In genomic region chr1:172309699-172310398, GRCm38 (mm10) we compare ENCODE assay signal across 8 mouse cellular contexts. TPM values are rescaled to one million over a fixed set of nuclear protein-coding genes. Genes with fewer than 3 reads are reported as not detected.
A peak's percentile ranks its signal among the peaks of the same experiment; 100 is the strongest.
DNase-seq lines count a peak whose midpoint lies in the region; ATAC-seq lines count a peak whose summit lies in the region.

No protein-coding gene starts in this region.

- H3K27me3 ChIP-seq in intestine, embryonic 14.5 days (replicated peaks; ENCODE audit: control insufficient read depth, insufficient read depth, low read length), result no peaks in the 10 kb centered on the region

- 3% methylated on average over 14 of the region's 14 CpGs for WGBS in intestine, embryonic 14.5 days

- 0 out of 2 replicates have a peak overlapping the region, but pooled peaks have one; percentile 12 for H3K4me3 ChIP-seq in intestine, embryonic 14.5 days (ENCODE audit: low read depth, low read length)

- H3K27ac ChIP-seq in intestine, embryonic 14.5 days (ENCODE audit: low read depth), result peak overlapping the region; percentile 57

- no peaks in the 10 kb centered on the region for H3K9me3 ChIP-seq in intestine, embryonic 14.5 days (ENCODE audit: control insufficient read depth, low read length)

- peak overlapping the region; percentile 28 for H3K9ac ChIP-seq in intestine, embryonic 14.5 days (ENCODE audit: low read length)

- H3K4me1 ChIP-seq in intestine, embryonic 14.5 days (replicated peaks; ENCODE audit: control insufficient read depth, insufficient read depth, low read length), result peaks cover 16% of the 10 kb centered on the region

- ATAC-seq in intestine, embryonic 14.5 days (replicated peaks; ENCODE audit: low FRiP score, low TSS enrichment, low read depth), result peak; percentile 65
- ATAC-seq in megakaryocyte progenitor cell, adult 5-6 weeks (replicated peaks; ENCODE audit: poor library complexity), result peak; percentile 49

- intact Hi-C loops in left cerebral cortex, postnatal 10 days (cut with DNase I), result loop anchor here (2.0 to 5.0 kb wide), 4 partner anchors 103 to 263 kb away; partner anchors contain the start of genes Dcaf8 and Pea15a

- H3K36me3 ChIP-seq in intestine, embryonic 14.5 days (ENCODE audit: control insufficient read depth, insufficient read depth, low read length), result no peaks in the 10 kb centered on the region

- peak; percentile 90 for DNase-seq in adrenal gland, adult 2 months
- DNase-seq in embryo, embryonic 11 days, result peak; percentile 96
- peak; percentile 83 for DNase-seq in gastrocnemius, postnatal 25 days
- peak; percentile 98 for DNase-seq in intestine, embryonic 14.5 days (ENCODE audit: low spot score)
- DNase-seq in left cerebral cortex, postnatal 10 days (ENCODE audit: extremely low spot score in 1 of 2, low spot score in 2 of 2), result peak; percentile 93
- DNase-seq in right cerebral cortex, postnatal 14 days, result peak; percentile 93
- DNase-seq in urinary bladder, postnatal 25 days (ENCODE audit: low spot score), result peak; percentile 91

- peak overlapping the region; percentile 51 for H3K4me2 ChIP-seq in intestine, embryonic 14.5 days (ENCODE audit: low read length)

RNA-seq across cellular contexts. Expression of gene Atp1a2, which starts 12.0 kb away (rescaled TPM):
- 100 to 1,000 TPM; 126 to 247 TPM for total RNA-seq in adrenal gland, adult 2 months (2021)
- polyA plus RNA-seq in adrenal gland, adult 2 months (2012; rRNA removed), result 57.3 and 85.0 TPM in 2 replicates
- 1,000 to 10,000 TPM; 1,026 to 1,397 TPM for total RNA-seq in gastrocnemius, postnatal 25 days (2021)
- 1.6 and 1.7 TPM in 2 replicates for polyA plus RNA-seq in intestine, embryonic 14.5 days (2014; fragmentation: Nextera tagmentation; extraction: Ambion mirVana)
- 100 to 1,000 TPM; 393 to 413 TPM for total RNA-seq in left cerebral cortex, postnatal 10 days (2021)
- not detected in 2 replicates for total RNA-seq in megakaryocyte progenitor cell, adult 5-6 weeks (2015)
- not detected in 2 replicates for total RNA-seq in megakaryocyte progenitor cell, adult 5-6 weeks (2017)

RNA-seq across cellular contexts. Expression of gene Kcnj9, which starts 19.3 kb away (rescaled TPM):
- under 1 TPM; 0.09 to 0.17 TPM for total RNA-seq in adrenal gland, adult 2 months (2021)
- polyA plus RNA-seq in adrenal gland, adult 2 months (2012; rRNA removed), result 0.67 and 0.85 TPM in 2 replicates
- total RNA-seq in gastrocnemius, postnatal 25 days (2021), result not detected
- 0.04 TPM in 1 of 2 replicates, not detected in the other for polyA plus RNA-seq in intestine, embryonic 14.5 days (2014; fragmentation: Nextera tagmentation; extraction: Ambion mirVana)
- 10 to 100 TPM; 77.8 to 84.5 TPM for total RNA-seq in left cerebral cortex, postnatal 10 days (2021)
- not detected in 2 replicates for total RNA-seq in megakaryocyte progenitor cell, adult 5-6 weeks (2015)
- not detected in 2 replicates for total RNA-seq in megakaryocyte progenitor cell, adult 5-6 weeks (2017)

RNA-seq across cellular contexts. Expression of gene Kcnj10, which starts 31.2 kb away (rescaled TPM):
- total RNA-seq in adrenal gland, adult 2 months (2021), result 1 to 10 TPM; 1.0 to 1.1 TPM
- 0.99 and 1.1 TPM in 2 replicates for polyA plus RNA-seq in adrenal gland, adult 2 months (2012; rRNA removed)
- under 1 TPM; 0.08 to 0.13 TPM for total RNA-seq in gastrocnemius, postnatal 25 days (2021)
- 0.07 and 0.09 TPM in 2 replicates for polyA plus RNA-seq in intestine, embryonic 14.5 days (2014; fragmentation: Nextera tagmentation; extraction: Ambion mirVana)
- 10 to 100 TPM; 68.5 to 69.3 TPM for total RNA-seq in left cerebral cortex, postnatal 10 days (2021)
- total RNA-seq in megakaryocyte progenitor cell, adult 5-6 weeks (2015), result 0.20 and 0.24 TPM in 2 replicates
- 0.04 and 0.14 TPM in 2 replicates for total RNA-seq in megakaryocyte progenitor cell, adult 5-6 weeks (2017)

RNA-seq across cellular contexts. Expression of gene Igsf8, which starts 48.4 kb away (rescaled TPM):
- total RNA-seq in adrenal gland, adult 2 months (2021), result 10 to 100 TPM; 32.2 to 38.3 TPM
- 109 and 126 TPM in 2 replicates for polyA plus RNA-seq in adrenal gland, adult 2 months (2012; rRNA removed)
- 10 to 100 TPM in 1 of 2 experiments, 1 to 10 TPM in 1; 9.2 to 10.7 TPM for total RNA-seq in gastrocnemius, postnatal 25 days (2021)
- polyA plus RNA-seq in intestine, embryonic 14.5 days (2014; fragmentation: Nextera tagmentation; extraction: Ambion mirVana), result 47.6 and 48.5 TPM in 2 replicates
- total RNA-seq in left cerebral cortex, postnatal 10 days (2021), result 100 to 1,000 TPM; 216 to 226 TPM
- 28.8 and 29.7 TPM in 2 replicates for total RNA-seq in megakaryocyte progenitor cell, adult 5-6 weeks (2015)
- 25.5 and 30.6 TPM in 2 replicates for total RNA-seq in megakaryocyte progenitor cell, adult 5-6 weeks (2017)

RNA-seq across cellular contexts. Expression of gene Atp1a4, which starts 51.6 kb away (rescaled TPM):
- total RNA-seq in adrenal gland, adult 2 months (2021), result 1 to 10 TPM in 1 of 2 experiments, under 1 TPM in 1; 0.62 to 3.6 TPM
- polyA plus RNA-seq in adrenal gland, adult 2 months (2012; rRNA removed), result 0.90 and 0.91 TPM in 2 replicates
- under 1 TPM; 0.59 to 0.88 TPM for total RNA-seq in gastrocnemius, postnatal 25 days (2021)
- not detected in 2 replicates for polyA plus RNA-seq in intestine, embryonic 14.5 days (2014; fragmentation: Nextera tagmentation; extraction: Ambion mirVana)
- not detected for total RNA-seq in left cerebral cortex, postnatal 10 days (2021)
- not detected in 2 replicates for total RNA-seq in megakaryocyte progenitor cell, adult 5-6 weeks (2015)
- not detected in 2 replicates for total RNA-seq in megakaryocyte progenitor cell, adult 5-6 weeks (2017)

Comparison
In these comparisons a context has a peak if more than half of its experiments do, and no peak if none do; other contexts are left out.
1. Peak in every context shown above with its lines: DNase-seq, ATAC-seq, H3K4me3 ChIP-seq and H3K27ac ChIP-seq.
2. RNA of gene Atp1a2, which starts 12.0 kb away (total RNA-seq): 1,026 to 1,397 TPM in gastrocnemius, postnatal 25 days, 393 to 413 TPM in left cerebral cortex, postnatal 10 days and 126 to 247 TPM in adrenal gland, adult 2 months; not detected in megakaryocyte progenitor cell, adult 5-6 weeks; every median in the first group is over 100 times any median in the second.
3. RNA of gene Kcnj9, which starts 19.3 kb away (total RNA-seq): 77.8 to 84.5 TPM in left cerebral cortex, postnatal 10 days; 0.09 to 0.17 TPM in adrenal gland, adult 2 months, not detected in gastrocnemius, postnatal 25 days and not detected in megakaryocyte progenitor cell, adult 5-6 weeks; every median in the first group is over 10 times any median in the second.
4. RNA of gene Kcnj10, which starts 31.2 kb away (total RNA-seq): 68.5 to 69.3 TPM in left cerebral cortex, postnatal 10 days; 1.0 to 1.1 TPM in adrenal gland, adult 2 months, 0.04 to 0.24 TPM in megakaryocyte progenitor cell, adult 5-6 weeks and 0.08 to 0.13 TPM in gastrocnemius, postnatal 25 days; every median in the first group is over 10 times any median in the second.